Mouse (Mus musculus) heart, postnatal 0 days (tissue): ENCODE measurements at regions not wholly inside any gene's neighbourhood (a gene's known extent, or its start where the extent isn't known, plus 50 kb on each side); places are given as distances from the start of the nearest gene placed in this dataset.

Experiments used
- CTCF ChIP-seq: IDR thresholded peaks from 2 replicates; pipeline ENCODE4 v1.5.1; 2016; ENCODE audit warnings: antibody characterized with exemption, control low read depth, low read depth
- EP300 ChIP-seq: IDR thresholded peaks from 2 replicates; pipeline ENCODE4 v1.6.1; 2016; ENCODE audit warnings: antibody characterized with exemption, low read depth

DNA sequence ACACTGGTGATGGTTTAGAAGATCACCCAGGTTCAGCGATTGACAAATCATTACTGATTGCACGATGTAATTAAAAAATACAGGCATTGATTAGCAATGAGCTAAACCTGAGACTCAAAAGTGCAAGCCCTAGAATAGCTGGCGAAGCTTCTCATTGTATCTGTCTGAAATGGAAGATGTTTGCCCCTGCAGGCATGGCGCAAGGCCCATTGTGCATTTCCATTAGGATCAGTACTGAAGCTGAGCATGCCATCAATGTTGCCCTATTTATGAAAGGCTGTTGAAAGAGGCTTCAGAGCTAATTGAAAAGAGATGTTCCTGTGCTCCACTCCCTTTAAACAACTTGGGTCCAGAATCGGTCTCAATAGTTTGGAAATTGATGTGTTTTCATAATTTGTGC lies 242.1 kb downstream of the Tfap2b start:
- TF ChIP-seq CTCF (no peak), EP300 (no peak)
